Mouse (Mus musculus) limb, embryonic 15.5 days (tissue): ENCODE data around the gene Kcng3. TPM values are rescaled to one million over a fixed set of nuclear protein-coding genes. Genes with fewer than 3 reads are reported as not detected.
A peak's percentile ranks its signal among the peaks of the same experiment; 100 is the strongest.

Experiments used
- ATAC-seq: fragments of 200-750 bp; cut with Nextera tagmentation; 2 replicates; pipeline ENCODE4 v1.8.0; 2017; ENCODE audit warnings: low read depth, moderate TSS enrichment; ENCODE audit not compliant: insufficient number of reproducible peaks, low FRiP score, low TSS enrichment
- H3K27ac ChIP-seq: fragments of 300-500 bp; sonication (generic); 2 replicates; pipeline ENCODE4 v1.5.1; 2015; ENCODE audit warnings: moderate library complexity, mild to moderate bottlenecking, inconsistent platforms
- H3K27me3 ChIP-seq: fragments of 300-500 bp; sonication (generic); 2 replicates; pipeline ENCODE4 v1.6.1; 2015; ENCODE audit warnings: inconsistent platforms
- H3K36me3 ChIP-seq: fragments of 300-500 bp; sonication (generic); 2 replicates; pipeline ENCODE4 v1.6.1; 2015; ENCODE audit warnings: inconsistent platforms
- H3K4me1 ChIP-seq: fragments of 300-500 bp; sonication (generic); 2 replicates; pipeline ENCODE4 v1.6.1; 2015; ENCODE audit warnings: inconsistent platforms
- H3K4me2 ChIP-seq: fragments of 300-500 bp; sonication (generic); 2 replicates; pipeline ENCODE4 v1.6.1; 2015; ENCODE audit warnings: mild to moderate bottlenecking, inconsistent platforms
- H3K4me3 ChIP-seq: fragments of 300-500 bp; sonication (generic); 2 replicates; pipeline ENCODE4 v1.5.1; 2015; ENCODE audit warnings: mild to moderate bottlenecking, inconsistent platforms
- H3K9ac ChIP-seq: fragments of 300-500 bp; sonication (generic); 2 replicates; pipeline ENCODE4 v1.6.1; 2015; ENCODE audit warnings: inconsistent platforms
- H3K9me3 ChIP-seq: fragments of 300-500 bp; sonication (generic); 2 replicates; pipeline ENCODE4 v1.6.1; 2016; ENCODE audit warnings: inconsistent platforms
- WGBS: fragments of 180-500 bp; shearing (Covaris S2); methylation state at CpG from one replicate; pipeline ENCODE4 v1.1.7; 2015; 5-methylcytosine and 5-hydroxymethylcytosine counted together
- polyA plus RNA-seq: library from polyadenylated mRNA; unstranded; fragments of >200 nt; fragmentation: Nextera tagmentation; extraction: Ambion mirVana; gene quantifications from 2 replicates; pipeline ENCODE4 v1.2.1, GENCODE M21; 2015

The Kcng3 gene
- polyA plus RNA-seq, 1 experiment from 2014 or later, result not detected

- 88% methylated on average over 12 of the region's 12 CpGs for WGBS
- peaks cover 2% of the 10 kb centered on the region; the same call in 1 of the 2 replicates for H3K9me3 ChIP-seq
- no peaks in the 10 kb centered on the region for H3K4me1 ChIP-seq
- no peak overlapping the region for H3K4me3 ChIP-seq
- H3K27ac ChIP-seq, result no peak overlapping the region
- ATAC-seq, result no peak
- no peak overlapping the region for H3K9ac ChIP-seq
- H3K27me3 ChIP-seq, result no peaks in the 10 kb centered on the region
- H3K36me3 ChIP-seq, result no peaks in the 10 kb centered on the region
- H3K4me2 ChIP-seq, result no peak overlapping the region
Measured at GRCm38 (mm10) chr17:83600976-83601375, 30.7 kb downstream of the Kcng3 start.

GRCm38 (mm10) chr17:83595966-83596365, 35.7 kb downstream of the Kcng3 start:
- no peak for ATAC-seq
- Histone ChIP-seq H3K9ac (no peak overlapping the region), H3K9me3 (no peaks in the 10 kb centered on the region), H3K4me1 (no peaks in the 10 kb centered on the region), H3K27me3 (no peaks in the 10 kb centered on the region), H3K36me3 (no peaks in the 10 kb centered on the region), H3K4me3 (no peak overlapping the region), H3K27ac (no peak overlapping the region), H3K4me2 (no peak overlapping the region)
- WGBS, result 87% methylated on average over 7 of the region's 7 CpGs

GRCm38 (mm10) chr17:83594526-83594925, 37.2 kb downstream of the Kcng3 start:
- H3K4me3 ChIP-seq, result no peak overlapping the region
- WGBS, result 73% methylated on average over 8 of the region's 8 CpGs
- no peaks in the 10 kb centered on the region for H3K4me1 ChIP-seq
- ATAC-seq, result no peak
- H3K4me2 ChIP-seq, result no peak overlapping the region
- H3K27me3 ChIP-seq, result no peaks in the 10 kb centered on the region
- H3K9ac ChIP-seq, result no peak overlapping the region
- H3K9me3 ChIP-seq, result no peaks in the 10 kb centered on the region
- no peaks in the 10 kb centered on the region for H3K36me3 ChIP-seq
- H3K27ac ChIP-seq, result no peak overlapping the region

GRCm38 (mm10) chr17:83593396-83593795, 38.3 kb downstream of the Kcng3 start:
- Histone ChIP-seq H3K9ac (no peak overlapping the region), H3K9me3 (no peaks in the 10 kb centered on the region; the same call in 1 of the 2 replicates), H3K4me2 (no peak overlapping the region), H3K27ac (no peak overlapping the region), H3K4me1 (no peaks in the 10 kb centered on the region), H3K36me3 (no peaks in the 10 kb centered on the region), H3K27me3 (no peaks in the 10 kb centered on the region), H3K4me3 (no peak overlapping the region)
- 58% methylated on average over 10 of the region's 10 CpGs for WGBS
- ATAC-seq, result no peak

- no peak for ATAC-seq
- H3K4me2 ChIP-seq, result no peak overlapping the region
- H3K4me3 ChIP-seq, result no peak overlapping the region
- no peaks in the 10 kb centered on the region for H3K36me3 ChIP-seq
- 85% methylated on average over 6 of the region's 6 CpGs for WGBS
- no peak overlapping the region for H3K9ac ChIP-seq
- no peaks in the 10 kb centered on the region; the same call in 1 of the 2 replicates for H3K9me3 ChIP-seq
- no peak overlapping the region for H3K27ac ChIP-seq
- no peaks in the 10 kb centered on the region for H3K27me3 ChIP-seq
- no peaks in the 10 kb centered on the region for H3K4me1 ChIP-seq
Measured at GRCm38 (mm10) chr17:83588663-83589341, 42.9 kb downstream of the Kcng3 start.

GRCm38 (mm10) chr17:83587731-83588130, 44.0 kb downstream of the Kcng3 start:
- no peaks in the 10 kb centered on the region for H3K4me1 ChIP-seq
- no peak overlapping the region for H3K4me3 ChIP-seq

GRCm38 (mm10) chr17:83582585-83582984, 49.1 kb downstream of the Kcng3 start:
- Histone ChIP-seq H3K27ac (no peak overlapping the region), H3K9ac (no peak overlapping the region), H3K4me2 (no peak overlapping the region), H3K4me1 (no peaks in the 10 kb centered on the region), H3K4me3 (no peak overlapping the region), H3K9me3 (no peaks in the 10 kb centered on the region), H3K36me3 (no peaks in the 10 kb centered on the region), H3K27me3 (no peaks in the 10 kb centered on the region)
- no peak for ATAC-seq
- 75% methylated on average over 2 of the region's 2 CpGs for WGBS

More at GRCm38 (mm10) chr17:83587731-83588130, 44.0 kb downstream of the Kcng3 start:
- H3K4me2 ChIP-seq, result no peak overlapping the region
- H3K9me3 ChIP-seq, result no peaks in the 10 kb centered on the region; the same call in 1 of the 2 replicates
- H3K27ac ChIP-seq, result no peak overlapping the region
- no peak for ATAC-seq
- 94% methylated on average over 8 of the region's 8 CpGs for WGBS
- no peaks in the 10 kb centered on the region for H3K36me3 ChIP-seq
- no peak overlapping the region for H3K9ac ChIP-seq
- no peaks in the 10 kb centered on the region for H3K27me3 ChIP-seq

GRCm38 (mm10) chr17:83580734-83581133, 51.0 kb downstream of the Kcng3 start:
- ATAC-seq, result no peak
- Histone ChIP-seq H3K27me3 (no peaks in the 10 kb centered on the region), H3K9me3 (no peaks in the 10 kb centered on the region), H3K4me3 (no peak overlapping the region), H3K9ac (no peak overlapping the region), H3K27ac (no peak overlapping the region), H3K36me3 (no peaks in the 10 kb centered on the region), H3K4me2 (no peak overlapping the region), H3K4me1 (no peaks in the 10 kb centered on the region)
- 94% methylated on average over 5 of the region's 5 CpGs for WGBS

- ATAC-seq, result 0 out of 2 replicates have a peak, but pooled peaks have one; percentile 4
- Histone ChIP-seq H3K4me1 (0 out of 2 replicates have a peak, but pooled peaks cover 5% of the 10 kb centered on the region), H3K27me3 (no peaks in the 10 kb centered on the region), H3K36me3 (no peaks in the 10 kb centered on the region), H3K27ac (no peak overlapping the region), H3K9ac (no peak overlapping the region), H3K9me3 (no peaks in the 10 kb centered on the region), H3K4me2 (no peak overlapping the region), H3K4me3 (no peak overlapping the region)
- WGBS, result 90% methylated on average over 11 of the region's 11 CpGs
Measured at GRCm38 (mm10) chr17:83576810-83577371, 54.8 kb downstream of the Kcng3 start.

- 91% methylated on average over 8 of the region's 8 CpGs for WGBS
- Histone ChIP-seq H3K9ac (no peak overlapping the region), H3K4me3 (no peak overlapping the region), H3K36me3 (no peaks in the 10 kb centered on the region), H3K4me1 (0 out of 2 replicates have a peak, but pooled peaks cover 5% of the 10 kb centered on the region), H3K27me3 (no peaks in the 10 kb centered on the region), H3K27ac (no peak overlapping the region), H3K4me2 (no peak overlapping the region), H3K9me3 (no peaks in the 10 kb centered on the region)
- no peak for ATAC-seq
Measured at GRCm38 (mm10) chr17:83574615-83575014, 57.1 kb downstream of the Kcng3 start.

- 0 out of 2 replicates have a peak, but pooled peaks cover 5% of the 10 kb centered on the region for H3K4me1 ChIP-seq
- ATAC-seq, result no peak
- no peak overlapping the region for H3K4me3 ChIP-seq
- H3K9ac ChIP-seq, result no peak overlapping the region
- H3K36me3 ChIP-seq, result no peaks in the 10 kb centered on the region
- no peaks in the 10 kb centered on the region for H3K9me3 ChIP-seq
- H3K4me2 ChIP-seq, result no peak overlapping the region
- H3K27ac ChIP-seq, result no peak overlapping the region
- no peaks in the 10 kb centered on the region for H3K27me3 ChIP-seq
- whole genome bisulfite sequencing, result 58% methylated on average over 6 of the region's 6 CpGs
Measured at GRCm38 (mm10) chr17:83573128-83573527, 58.6 kb downstream of the Kcng3 start.

GRCm38 (mm10) chr17:83572366-83572765, 59.3 kb downstream of the Kcng3 start:
- Histone ChIP-seq H3K27ac (no peak overlapping the region), H3K4me2 (no peak overlapping the region), H3K27me3 (no peaks in the 10 kb centered on the region), H3K4me1 (0 out of 2 replicates have a peak, but pooled peaks cover 5% of the 10 kb centered on the region), H3K9me3 (no peaks in the 10 kb centered on the region), H3K9ac (no peak overlapping the region), H3K36me3 (no peaks in the 10 kb centered on the region), H3K4me3 (no peak overlapping the region)
- 33% methylated on average over 4 of the region's 4 CpGs for WGBS
- ATAC-seq, result no peak
